Comparison of ENCODE assay signal across 7 mouse cellular contexts in genomic region chr4:120974711-120975427, GRCm38 (mm10). TPM values are rescaled to one million over a fixed set of nuclear protein-coding genes. Genes with fewer than 3 reads are reported as not detected.
DNase-seq lines count a peak whose midpoint lies in the region; ATAC-seq lines count a peak whose summit lies in the region.

No protein-coding gene starts in this region.

- H3K4me1 ChIP-seq in liver, embryonic 12.5 days = peaks cover 4% of the 10 kb centered on the region
- no peaks in the 10 kb centered on the region for H3K4me1 ChIP-seq in hindbrain, embryonic 13.5 days (replicated peaks)

- peak overlapping the region; percentile 64 for H3K27ac ChIP-seq in liver, embryonic 12.5 days
- H3K27ac ChIP-seq in hindbrain, embryonic 13.5 days = no peak overlapping the region

- DNase-seq in left cerebral cortex, postnatal 25 days (ENCODE audit: low spot score in 2 of 2) = peak; percentile 40 to 78
- DNase-seq in left cerebral cortex, postnatal 10 days (ENCODE audit: extremely low spot score in 1 of 2, low spot score in 2 of 2) = no peak
- DNase-seq in brain, adult 2 months (ENCODE audit: low read depth, low spot score) = peak; percentile 89
- DNase-seq in thymus, postnatal 10 days (ENCODE audit: low spot score in 2 of 2) = peak; percentile 17 to 43
- DNase-seq in urinary bladder, postnatal 4 days (ENCODE audit: low spot score in 2 of 2) = no peak

- H3K27me3 ChIP-seq in liver, embryonic 12.5 days (replicated peaks) = no peaks in the 10 kb centered on the region
- H3K27me3 ChIP-seq in hindbrain, embryonic 13.5 days = no peaks in the 10 kb centered on the region

- intact Hi-C loops in left cerebral cortex, postnatal 25 days (cut with DNase I) = no loop called here
- intact Hi-C loops in left cerebral cortex, postnatal 10 days (cut with DNase I) = no loop called here

- H3K9ac ChIP-seq in liver, embryonic 12.5 days = no peak overlapping the region
- H3K9ac ChIP-seq in hindbrain, embryonic 13.5 days = no peak overlapping the region

- peak; percentile 79 for ATAC-seq in liver, embryonic 12.5 days
- no peak for ATAC-seq in hindbrain, embryonic 13.5 days (ENCODE audit: low FRiP score)

- no peak overlapping the region for H3K4me3 ChIP-seq in liver, embryonic 12.5 days
- no peak overlapping the region for H3K4me3 ChIP-seq in hindbrain, embryonic 13.5 days

- 76% methylated on average over 11 of the region's 11 CpGs for WGBS in liver, embryonic 12.5 days (ENCODE audit: insufficient replicate concordance)
- WGBS in hindbrain, embryonic 13.5 days = 88% methylated on average over 11 of the region's 11 CpGs

- H3K36me3 ChIP-seq in liver, embryonic 12.5 days = peaks cover 90% of the 10 kb centered on the region
- H3K36me3 ChIP-seq in hindbrain, embryonic 13.5 days = peaks cover 52% of the 10 kb centered on the region

- no peak overlapping the region for H3K4me2 ChIP-seq in liver, embryonic 12.5 days
- H3K4me2 ChIP-seq in hindbrain, embryonic 13.5 days = no peak overlapping the region

- no peaks in the 10 kb centered on the region for H3K9me3 ChIP-seq in liver, embryonic 12.5 days (replicated peaks)
- no peaks in the 10 kb centered on the region for H3K9me3 ChIP-seq in hindbrain, embryonic 13.5 days

RNA-seq across cellular contexts. Expression of gene Zfp69, which starts 23.4 kb away (rescaled TPM):
- 1 to 10 TPM; 1.1 to 1.6 TPM for total RNA-seq in left cerebral cortex, postnatal 25 days (2021)
- total RNA-seq in left cerebral cortex, postnatal 10 days (2021) = 1 to 10 TPM; 2.6 to 2.7 TPM
- polyA plus RNA-seq in liver, embryonic 12.5 days (2016; fragmentation: Nextera tagmentation; extraction: Ambion mirVana) = 3.1 and 3.5 TPM in 2 replicates
- 9.1 and 9.8 TPM in 2 replicates for polyA plus RNA-seq in hindbrain, embryonic 13.5 days (2015; fragmentation: Nextera tagmentation; extraction: Ambion mirVana)

RNA-seq across cellular contexts. Expression of gene Smap2, which starts 42.2 kb away (rescaled TPM):
- total RNA-seq in left cerebral cortex, postnatal 25 days (2021) = 100 to 1,000 TPM; 188 to 194 TPM
- total RNA-seq in left cerebral cortex, postnatal 10 days (2021) = 100 to 1,000 TPM; 145 to 148 TPM
- 45.5 and 46.9 TPM in 2 replicates for polyA plus RNA-seq in liver, embryonic 12.5 days (2016; fragmentation: Nextera tagmentation; extraction: Ambion mirVana)
- 36.7 and 36.8 TPM in 2 replicates for polyA plus RNA-seq in hindbrain, embryonic 13.5 days (2015; fragmentation: Nextera tagmentation; extraction: Ambion mirVana)

RNA-seq across cellular contexts. Expression of gene Exo5, which starts 50.1 kb away (rescaled TPM):
- total RNA-seq in left cerebral cortex, postnatal 25 days (2021) = 10 to 100 TPM; 10.1 to 13.3 TPM
- 10 to 100 TPM; 11.3 to 11.5 TPM for total RNA-seq in left cerebral cortex, postnatal 10 days (2021)
- polyA plus RNA-seq in liver, embryonic 12.5 days (2016; fragmentation: Nextera tagmentation; extraction: Ambion mirVana) = 9.8 and 11.7 TPM in 2 replicates
- 38.3 and 42.6 TPM in 2 replicates for polyA plus RNA-seq in hindbrain, embryonic 13.5 days (2015; fragmentation: Nextera tagmentation; extraction: Ambion mirVana)

Comparison
In these comparisons a context has a peak if more than half of its experiments do, and no peak if none do; other contexts are left out.
1. DNase-seq: peak in left cerebral cortex, postnatal 25 days (2 of 2), brain, adult 2 months (single experiment) and thymus, postnatal 10 days (2 of 2); none in left cerebral cortex, postnatal 10 days (0 of 2) and urinary bladder, postnatal 4 days (0 of 2).